Mouse (Mus musculus) mouse embryonic stem cell (cell line): ENCODE measurements around the gene Oas1a.
"Not testable (repeated sequence)": the region's sequence is repeated elsewhere in the genome, so short reads cannot be mapped to it uniquely, and the experiment has no call there.

Source experiments
- in situ Hi-C, 2 experiments: fragments of 300-500 bp; cut with MboI; formaldehyde crosslinking; loops; 1 replicate in 1 of 2; 3 replicates in 1 of 2; pipeline ENCODE4 v1.14.3; 2019 to 2020; ENCODE audit warnings: low sequenced_read_pairs in 2 of 2, low pct_unique_long_range_greater_than_20kb in 1 of 2, mixed read lengths in 1 of 2; ENCODE audit not compliant: unreplicated experiment in 1 of 2

Gene Oas1a

GRCm38 (mm10) chr5:120906791-120907733, at the start of gene Oas1a:
Gene Oas1a (minus strand): TSS chr5:120907521.
- in situ Hi-C loops, result not testable (repeated sequence)

- in situ Hi-C loops, result no loop called here
Measured at GRCm38 (mm10) chr5:120953974-120954373, 46.7 kb upstream of the Oas1a start.

- in situ Hi-C loops, result no loop called here
Measured at GRCm38 (mm10) chr5:120952242-120952770, 45.0 kb upstream of the Oas1a start.

- in situ Hi-C loops, result no loop called here
Measured at GRCm38 (mm10) chr5:120942076-120942475, 34.8 kb upstream of the Oas1a start.

- in situ Hi-C loops, result no loop called here
Measured at GRCm38 (mm10) chr5:120938586-120938985, 31.3 kb upstream of the Oas1a start.

GRCm38 (mm10) chr5:120937841-120938240, 30.5 kb upstream of the Oas1a start:
- in situ Hi-C loops, result no loop called here

DNA sequence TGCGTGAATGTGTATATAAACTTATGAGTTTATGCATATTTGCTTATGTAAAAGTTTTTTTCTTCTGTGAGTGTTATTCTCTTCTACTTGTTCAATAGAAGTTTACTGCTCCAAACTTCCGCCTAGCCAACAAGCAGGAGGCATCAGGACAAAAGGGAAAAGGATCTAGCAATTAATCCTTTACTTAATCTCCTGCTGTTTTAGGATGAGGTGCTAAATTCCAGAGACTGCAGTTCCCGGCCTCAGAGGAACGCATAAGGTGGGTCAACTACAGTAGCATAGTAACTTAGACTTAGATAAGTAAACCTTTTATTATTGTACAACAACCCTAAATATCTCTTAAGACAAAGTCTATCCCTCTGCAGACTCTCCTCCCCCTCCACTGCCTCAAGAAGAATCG, 26.6 kb upstream of the Oas1a start:
- in situ Hi-C loops, result no loop called here

DNA sequence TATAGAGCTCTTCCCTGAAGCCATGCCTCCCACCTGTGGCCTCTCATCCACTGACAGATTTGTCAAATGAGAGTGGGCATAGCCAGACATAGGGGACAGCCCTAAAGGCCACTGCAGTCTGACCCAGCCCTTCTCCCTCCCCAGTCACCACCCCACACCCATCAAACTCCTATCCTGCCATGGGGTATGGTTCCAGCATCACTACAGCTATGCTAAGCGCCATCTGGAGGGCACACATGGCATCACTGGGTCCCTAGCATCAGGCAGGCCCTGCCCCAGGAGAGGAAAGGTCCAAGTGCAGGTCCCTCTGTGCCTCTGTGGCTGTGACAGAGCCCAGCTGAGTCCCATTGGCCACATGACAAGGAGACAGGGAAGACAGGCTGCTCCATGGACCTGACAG, 19.7 kb upstream of the Oas1a start:
- in situ Hi-C loops, result no loop called here

DNA sequence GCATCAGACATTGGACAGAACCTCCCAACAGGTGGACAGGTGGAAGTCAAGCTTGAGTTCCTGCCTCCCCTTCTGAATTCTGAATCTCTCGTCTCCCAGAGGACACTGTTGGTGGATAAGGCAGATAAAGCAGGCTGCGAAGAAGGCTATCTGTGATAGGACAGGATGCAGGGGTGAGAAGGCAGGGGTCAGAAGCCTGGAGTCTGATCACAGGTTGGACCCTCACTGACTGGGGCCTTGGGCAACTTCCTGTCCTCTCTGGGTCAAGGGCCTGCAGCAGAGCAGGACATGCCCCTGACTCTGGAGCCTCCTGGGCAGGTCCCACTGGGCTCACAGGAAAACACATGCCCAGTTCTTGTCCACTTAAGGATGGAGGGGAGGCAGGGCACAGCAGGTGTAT, 19.0 kb upstream of the Oas1a start:
- in situ Hi-C loops, result not testable (repeated sequence)

GRCm38 (mm10) chr5:120924520-120924919, 17.2 kb upstream of the Oas1a start:
- in situ Hi-C loops, result not testable (repeated sequence)

DNA sequence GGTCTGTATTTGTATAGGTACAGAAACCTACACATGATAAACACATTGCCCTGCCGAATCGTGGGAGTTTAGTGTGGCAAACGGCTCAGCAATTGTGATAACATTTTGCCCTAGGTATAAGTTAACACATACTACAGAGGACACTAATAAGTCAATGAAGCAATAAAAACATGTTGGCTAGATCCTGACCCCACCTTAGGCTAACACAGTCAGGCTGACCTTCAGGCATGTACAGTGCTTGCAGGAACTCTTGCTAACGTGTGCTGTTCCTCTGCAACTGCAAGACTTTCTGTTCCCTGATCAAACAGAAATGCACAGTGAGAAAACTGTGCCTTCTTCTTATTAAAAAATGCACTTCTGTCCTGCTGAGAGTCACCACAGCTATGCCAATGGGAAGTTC, 16.6 kb upstream of the Oas1a start:
- in situ Hi-C loops, result no loop called here

DNA sequence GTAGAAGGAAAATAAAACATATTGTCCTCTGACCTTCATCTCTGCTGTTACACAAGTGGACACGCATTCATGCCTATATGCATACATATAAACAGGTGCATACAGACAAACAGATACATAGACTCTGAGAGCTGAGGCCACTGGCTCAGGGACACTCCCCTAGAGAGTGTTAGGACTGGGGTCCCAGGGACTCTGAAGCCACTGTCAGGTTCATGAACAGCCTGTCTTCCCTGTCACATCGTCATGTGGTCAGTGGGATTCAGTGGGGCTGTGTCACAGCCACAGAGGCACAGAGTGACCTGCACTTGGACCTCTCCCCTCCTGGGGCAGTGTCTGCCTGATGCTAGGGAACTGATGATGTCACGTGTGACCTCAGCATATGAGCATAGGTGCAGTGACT, 13.0 kb upstream of the Oas1a start:
- in situ Hi-C loops, result no loop called here

DNA sequence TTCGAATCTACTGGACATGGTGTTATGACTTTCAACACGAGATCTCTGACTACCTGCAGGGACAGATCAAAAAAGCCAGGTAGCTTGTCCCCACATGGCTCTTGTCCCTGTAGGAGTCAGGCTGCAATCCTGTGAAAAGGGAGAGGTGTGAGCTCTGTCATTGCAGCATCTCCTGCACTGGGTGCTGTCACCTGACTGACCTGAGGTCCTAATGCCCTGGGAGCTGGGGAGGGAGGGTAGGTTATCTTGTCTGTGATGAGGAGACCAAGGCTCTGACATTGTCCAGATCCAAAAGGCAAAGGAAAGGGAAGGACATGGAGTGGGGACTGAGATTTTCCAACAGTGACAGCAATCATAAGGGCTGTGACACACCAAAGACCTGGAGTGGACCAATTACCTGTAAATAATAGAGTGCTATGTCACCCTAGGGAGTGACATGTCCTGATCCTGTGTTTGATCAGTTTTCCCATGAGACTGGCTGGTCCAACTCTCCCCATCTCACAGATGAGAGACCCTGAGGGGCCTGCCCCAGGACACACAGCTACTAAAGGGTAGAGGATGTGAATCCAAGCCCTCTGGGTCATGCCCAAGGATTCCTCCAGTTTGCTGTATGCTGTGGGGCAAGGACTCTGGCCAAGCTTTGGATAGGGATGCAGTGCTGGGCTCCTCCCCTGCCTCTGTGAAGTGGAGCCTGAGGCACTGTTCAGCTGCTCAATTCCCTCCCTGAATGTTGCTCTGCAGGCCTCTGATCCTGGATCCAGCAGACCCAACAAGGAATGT, 12.0 kb upstream of the Oas1a start:
- in situ Hi-C loops, result not testable (repeated sequence)

- in situ Hi-C loops, result not testable (repeated sequence)
Measured at GRCm38 (mm10) chr5:120914204-120914603, 6.9 kb upstream of the Oas1a start, which contains the start of gene Oas1d. Gene Oas1d (plus strand): TSS chr5:120914536.

- in situ Hi-C loops, result no loop called here
Measured at GRCm38 (mm10) chr5:120908196-120908920, 1.0 kb upstream of the Oas1a start.

DNA sequence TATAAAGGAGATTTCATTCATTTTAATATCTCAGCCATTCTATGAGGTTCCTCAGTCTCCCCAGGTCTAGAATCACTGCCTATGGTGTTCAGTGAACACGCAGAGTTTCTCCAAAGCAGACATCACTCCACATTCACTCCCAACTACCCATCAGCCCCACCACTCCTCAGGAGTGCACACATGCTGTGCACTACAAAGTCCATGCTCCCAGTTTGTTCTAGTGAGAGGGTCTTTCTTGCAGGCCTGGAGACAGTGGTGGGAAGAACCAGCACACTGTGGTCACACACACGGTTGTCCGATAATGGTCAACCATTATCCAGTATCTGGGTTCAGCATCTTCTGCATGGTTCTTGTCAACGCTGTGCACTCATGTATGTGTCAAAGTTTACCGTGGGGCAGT, 5.3 kb downstream of the Oas1a start:
- in situ Hi-C loops, result no loop called here

- in situ Hi-C loops, result no loop called here
Measured at GRCm38 (mm10) chr5:120900666-120901065, 6.7 kb downstream of the Oas1a start.

DNA sequence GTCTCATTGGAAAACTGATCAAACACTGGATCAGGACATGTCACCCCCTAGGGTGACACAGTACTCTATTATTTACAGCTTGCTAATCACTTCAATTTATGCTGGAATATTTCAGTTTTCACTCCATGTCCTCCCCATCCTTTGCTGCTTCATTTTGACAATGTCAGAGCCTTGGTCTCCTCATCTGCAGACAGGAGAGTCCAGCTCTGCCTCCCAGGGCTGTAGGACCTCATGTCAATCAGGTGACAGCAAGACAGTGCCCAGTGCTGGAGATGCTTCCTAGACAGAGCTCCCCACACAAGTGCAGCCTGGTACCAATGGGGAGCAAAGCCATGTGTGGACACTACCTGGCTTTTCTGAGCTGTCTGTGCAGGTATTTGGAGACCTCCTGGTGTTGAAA, 8.6 kb downstream of the Oas1a start:
- in situ Hi-C loops, result no loop called here

- in situ Hi-C loops, result no loop called here
Measured at GRCm38 (mm10) chr5:120898307-120898706, 9.0 kb downstream of the Oas1a start.
